Mouse (Mus musculus): ENCODE measurements around the gene Bckdha. TPM values are rescaled to one million over a fixed set of nuclear protein-coding genes. Genes with fewer than 3 reads are reported as not detected.
A peak's percentile ranks its signal among the peaks of the same experiment; 100 is the strongest.

Bckdha gene
- polyA plus RNA-seq, 1 experiment = 87.3 TPM

GRCm38 (mm10) chr7:25652244-25652759 lies 6.5 kb downstream of the Bckdha start:
- H3K27ac ChIP-seq (ENCODE audit: insufficient read depth, low read length) = no peak overlapping the region
- TF ChIP-seq CTCF (IDR thresholded peaks at IDR 0.05; ENCODE audit: borderline replicate concordance, insufficient read depth, low read depth, low read length) (no peak), POLR2A (IDR thresholded peaks at IDR 0.05; ENCODE audit: borderline replicate concordance, insufficient read depth, low read length) (no peak)
- H3K4me1 ChIP-seq (ENCODE audit: control insufficient read depth, insufficient read depth, low read length) = peaks cover 27% of the 10 kb centered on the region
- no peaks in the 10 kb centered on the region for H3K27me3 ChIP-seq (ENCODE audit: control insufficient read depth, insufficient read depth, low read length)
- no peak overlapping the region for H3K4me3 ChIP-seq (replicated peaks; ENCODE audit: insufficient read depth, low read depth, low read length)
- DNase-seq = no peak
- 95% methylated on average over 12 of the region's 12 CpGs for WGBS

GRCm38 (mm10) chr7:25651281-25651680 lies 7.5 kb downstream of the Bckdha start:
- no peak overlapping the region for H3K27ac ChIP-seq (ENCODE audit: insufficient read depth, low read length)
- TF ChIP-seq CTCF (IDR thresholded peaks at IDR 0.05; ENCODE audit: borderline replicate concordance, insufficient read depth, low read depth, low read length) (peak; percentile 47; the same call in 1 of the 2 replicates), POLR2A (IDR thresholded peaks at IDR 0.05; ENCODE audit: borderline replicate concordance, insufficient read depth, low read length) (no peak)
- DNase-seq = peak in 1 of 2 experiments; percentile 38
- no peaks in the 10 kb centered on the region for H3K27me3 ChIP-seq (ENCODE audit: control insufficient read depth, insufficient read depth, low read length)
- H3K4me1 ChIP-seq (ENCODE audit: control insufficient read depth, insufficient read depth, low read length) = peaks cover 24% of the 10 kb centered on the region
- H3K4me3 ChIP-seq (replicated peaks; ENCODE audit: insufficient read depth, low read depth, low read length) = no peak overlapping the region
- 44% methylated on average over 8 of the region's 8 CpGs for WGBS

- DNase-seq = no peak
Measured at GRCm38 (mm10) chr7:25649839-25650238, 8.9 kb downstream of the Bckdha start.

GRCm38 (mm10) chr7:25647574-25648123 lies 11.1 kb downstream of the Bckdha start:
- no peak overlapping the region for H3K4me3 ChIP-seq (replicated peaks; ENCODE audit: insufficient read depth, low read depth, low read length)
- DNase-seq = no peak
- 77% methylated on average over 5 of the region's 5 CpGs for WGBS
- peaks cover 30% of the 10 kb centered on the region for H3K4me1 ChIP-seq (ENCODE audit: control insufficient read depth, insufficient read depth, low read length)
- no peak overlapping the region for H3K27ac ChIP-seq (ENCODE audit: insufficient read depth, low read length)
- no peaks in the 10 kb centered on the region for H3K27me3 ChIP-seq (ENCODE audit: control insufficient read depth, insufficient read depth, low read length)
- TF ChIP-seq CTCF (IDR thresholded peaks at IDR 0.05; ENCODE audit: borderline replicate concordance, insufficient read depth, low read depth, low read length) (0 out of 2 replicates have a peak, but pooled peaks have one; percentile 3), POLR2A (IDR thresholded peaks at IDR 0.05; ENCODE audit: borderline replicate concordance, insufficient read depth, low read length) (no peak)

More at GRCm38 (mm10) chr7:25649839-25650238, 8.9 kb downstream of the Bckdha start:
- Histone ChIP-seq H3K27me3 (ENCODE audit: control insufficient read depth, insufficient read depth, low read length) (no peaks in the 10 kb centered on the region), H3K4me1 (ENCODE audit: control insufficient read depth, insufficient read depth, low read length) (peaks cover 23% of the 10 kb centered on the region), H3K4me3 (replicated peaks; ENCODE audit: insufficient read depth, low read depth, low read length) (no peak overlapping the region), H3K27ac (ENCODE audit: insufficient read depth, low read length) (no peak overlapping the region)
- TF ChIP-seq POLR2A (IDR thresholded peaks at IDR 0.05; ENCODE audit: borderline replicate concordance, insufficient read depth, low read length) = no peak
- 88% methylated on average over 5 of the region's 5 CpGs for WGBS

- WGBS = 12% methylated on average over 14 of the region's 14 CpGs
Measured at GRCm38 (mm10) chr7:25645074-25645473, 13.7 kb downstream of the Bckdha start.

GRCm38 (mm10) chr7:25644631-25645030 lies 14.2 kb downstream of the Bckdha start:
- Histone ChIP-seq H3K4me1 (ENCODE audit: control insufficient read depth, insufficient read depth, low read length) (peaks cover 35% of the 10 kb centered on the region), H3K4me3 (replicated peaks; ENCODE audit: insufficient read depth, low read depth, low read length) (no peak overlapping the region), H3K27ac (ENCODE audit: insufficient read depth, low read length) (no peak overlapping the region), H3K27me3 (ENCODE audit: control insufficient read depth, insufficient read depth, low read length) (no peaks in the 10 kb centered on the region)
- no peak for DNase-seq
- WGBS = 53% methylated on average over 4 of the region's 4 CpGs
- TF ChIP-seq POLR2A (IDR thresholded peaks at IDR 0.05; ENCODE audit: borderline replicate concordance, insufficient read depth, low read length) (no peak), CTCF (IDR thresholded peaks at IDR 0.05; ENCODE audit: borderline replicate concordance, insufficient read depth, low read depth, low read length) (no peak)

More at GRCm38 (mm10) chr7:25645074-25645473, 13.7 kb downstream of the Bckdha start:
- no peak overlapping the region for H3K4me3 ChIP-seq (replicated peaks; ENCODE audit: insufficient read depth, low read depth, low read length)
- H3K4me1 ChIP-seq (ENCODE audit: control insufficient read depth, insufficient read depth, low read length) = peaks cover 30% of the 10 kb centered on the region
- peak in 1 of 2 experiments; percentile 33 for DNase-seq
- TF ChIP-seq POLR2A (IDR thresholded peaks at IDR 0.05; ENCODE audit: borderline replicate concordance, insufficient read depth, low read length) (no peak), CTCF (IDR thresholded peaks at IDR 0.05; ENCODE audit: borderline replicate concordance, insufficient read depth, low read depth, low read length) (no peak)
- H3K27me3 ChIP-seq (ENCODE audit: control insufficient read depth, insufficient read depth, low read length) = no peaks in the 10 kb centered on the region
- H3K27ac ChIP-seq (ENCODE audit: insufficient read depth, low read length) = no peak overlapping the region

- no peak for TF ChIP-seq POLR2A (IDR thresholded peaks at IDR 0.05; ENCODE audit: borderline replicate concordance, insufficient read depth, low read length)
- no peak for TF ChIP-seq CTCF (IDR thresholded peaks at IDR 0.05; ENCODE audit: borderline replicate concordance, insufficient read depth, low read depth, low read length)
- 49% methylated on average over 10 of the region's 10 CpGs for WGBS
- no peak overlapping the region for H3K4me3 ChIP-seq (replicated peaks; ENCODE audit: insufficient read depth, low read depth, low read length)
- H3K27me3 ChIP-seq (ENCODE audit: control insufficient read depth, insufficient read depth, low read length) = no peaks in the 10 kb centered on the region
- H3K27ac ChIP-seq (ENCODE audit: insufficient read depth, low read length) = no peak overlapping the region
- H3K4me1 ChIP-seq (ENCODE audit: control insufficient read depth, insufficient read depth, low read length) = peaks cover 40% of the 10 kb centered on the region
- DNase-seq = no peak
Measured at GRCm38 (mm10) chr7:25644136-25644535, 14.6 kb downstream of the Bckdha start.

GRCm38 (mm10) chr7:25639754-25640153 lies 19.0 kb downstream of the Bckdha start:
- H3K27me3 ChIP-seq (ENCODE audit: control insufficient read depth, insufficient read depth, low read length) = no peaks in the 10 kb centered on the region
- H3K4me1 ChIP-seq (ENCODE audit: control insufficient read depth, insufficient read depth, low read length) = peaks cover 45% of the 10 kb centered on the region
- TF ChIP-seq POLR2A (IDR thresholded peaks at IDR 0.05; ENCODE audit: borderline replicate concordance, insufficient read depth, low read length) (no peak), CTCF (IDR thresholded peaks at IDR 0.05; ENCODE audit: borderline replicate concordance, insufficient read depth, low read depth, low read length) (no peak)
- no peak overlapping the region for H3K4me3 ChIP-seq (replicated peaks; ENCODE audit: insufficient read depth, low read depth, low read length)
- 12% methylated on average over 4 of the region's 4 CpGs for WGBS
- peak; percentile 64 to 85 for DNase-seq
- peak overlapping the region; percentile 2; the same call in 1 of the 2 replicates for H3K27ac ChIP-seq (ENCODE audit: insufficient read depth, low read length)
